Mouse (Mus musculus) midbrain, embryonic 12.5 days (tissue): ENCODE results near the gene Clca4a. TPM values are rescaled to one million over a fixed set of nuclear protein-coding genes. Genes with fewer than 3 reads are reported as not detected.

ENCODE experiments used
- ATAC-seq: fragments of 200-750 bp; cut with Nextera tagmentation; 2 replicates; pipeline ENCODE4 v1.8.0; 2017; ENCODE audit warnings: low read depth, moderate TSS enrichment, moderate library complexity; ENCODE audit not compliant: low FRiP score
- H3K27ac ChIP-seq: fragments of 300-500 bp; sonication (generic); replicated peaks from 2 replicates; pipeline ENCODE4 v1.5.1; 2016; ENCODE audit warnings: mild to moderate bottlenecking
- H3K27me3 ChIP-seq: fragments of 300-500 bp; sonication (generic); 2 replicates; pipeline ENCODE4 v1.6.1; 2016; ENCODE audit warnings: mild to moderate bottlenecking
- H3K36me3 ChIP-seq: fragments of 300-500 bp; sonication (generic); 2 replicates; pipeline ENCODE4 v1.6.1; 2016
- H3K4me1 ChIP-seq: fragments of 300-500 bp; sonication (generic); 2 replicates; pipeline ENCODE4 v1.6.1; 2016
- H3K4me2 ChIP-seq: fragments of 300-500 bp; sonication (generic); replicated peaks from 2 replicates; pipeline ENCODE4 v1.6.1; 2016; ENCODE audit warnings: mild to moderate bottlenecking, moderate library complexity
- H3K4me3 ChIP-seq: fragments of 300-500 bp; sonication (generic); 2 replicates; pipeline ENCODE4 v1.5.1; 2016; ENCODE audit warnings: mild to moderate bottlenecking
- H3K9ac ChIP-seq: fragments of 300-500 bp; sonication (generic); replicated peaks from 2 replicates; pipeline ENCODE4 v1.6.1; 2016; ENCODE audit warnings: mild to moderate bottlenecking, moderate library complexity
- H3K9me3 ChIP-seq: fragments of 300-500 bp; sonication (generic); 2 replicates; pipeline ENCODE4 v1.6.1; 2016; ENCODE audit warnings: mild to moderate bottlenecking
- WGBS: fragments of 180-500 bp; shearing (Covaris S2); methylation state at CpG from one replicate; pipeline ENCODE4 v1.1.7; 2016; 5-methylcytosine and 5-hydroxymethylcytosine counted together
- polyA plus RNA-seq: library from polyadenylated mRNA; unstranded; fragments of >200 nt; fragmentation: Nextera tagmentation; extraction: Ambion mirVana; gene quantifications from 2 replicates; pipeline ENCODE4 v1.2.1, GENCODE M21; 2016

Gene Clca4a
- polyA plus RNA-seq, result not detected in 2 replicates

DNA sequence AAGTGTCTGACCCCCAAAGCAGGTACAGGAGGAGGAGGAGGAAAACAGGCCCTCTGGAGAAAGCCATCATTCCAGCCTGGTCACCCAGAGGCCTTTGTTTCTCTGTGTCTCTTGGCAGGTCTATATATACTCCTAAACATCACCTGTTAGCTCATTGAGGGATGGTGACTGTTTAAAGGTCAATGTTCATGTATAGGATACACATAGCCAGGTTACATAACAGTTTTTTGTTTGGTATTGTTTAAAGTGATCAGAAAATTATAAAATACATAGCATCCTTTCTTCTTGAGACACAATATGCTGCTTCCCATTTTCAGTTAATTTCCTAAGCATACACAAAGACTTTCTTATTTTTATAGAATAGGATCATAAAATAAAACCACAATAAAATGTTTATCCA, at the start of gene Clca4a:
Clca4a (minus strand) TSS at position 101 of the 400 bp plus-strand sequence.
- no peaks in the 10 kb centered on the region for H3K27me3 ChIP-seq
- H3K4me2 ChIP-seq, result no peak within 1 kb of the TSS
- H3K9ac ChIP-seq, result no peak within 1 kb of the TSS
- H3K4me1 ChIP-seq, result no peaks in the 10 kb centered on the region
- no peaks in the 10 kb centered on the region for H3K36me3 ChIP-seq
- H3K27ac ChIP-seq, result no peak within 1 kb of the TSS
- H3K4me3 ChIP-seq, result no peak within 1 kb of the TSS
- H3K9me3 ChIP-seq, result no peaks in the 10 kb centered on the region
- ATAC-seq, result no peak

DNA sequence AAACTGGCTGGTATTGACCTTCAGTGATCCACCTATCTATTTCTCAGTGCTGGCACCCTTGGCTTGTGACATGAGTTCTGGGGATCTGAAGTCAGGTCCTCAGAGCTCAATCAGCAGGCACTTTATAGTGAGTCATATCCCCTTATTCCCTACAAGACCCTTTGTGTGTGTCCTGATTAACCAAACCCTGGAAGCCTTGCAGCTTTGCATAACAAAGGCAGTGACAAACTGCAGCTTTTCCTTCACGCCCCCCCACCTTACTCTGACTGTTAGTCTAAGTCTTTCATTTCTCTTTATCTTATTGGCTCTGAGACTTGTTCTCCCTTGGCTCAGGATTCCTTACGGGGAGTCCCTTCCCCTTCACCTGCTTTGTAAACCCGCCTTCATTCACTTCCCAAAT, 43.0 kb upstream of the Clca4a start:
- H3K36me3 ChIP-seq, result no peaks in the 10 kb centered on the region
- H3K27ac ChIP-seq, result no peak overlapping the region
- H3K4me1 ChIP-seq, result no peaks in the 10 kb centered on the region
- no peak for ATAC-seq
- H3K4me2 ChIP-seq, result no peak overlapping the region
- H3K27me3 ChIP-seq, result no peaks in the 10 kb centered on the region
- no peak overlapping the region for H3K4me3 ChIP-seq
- 46% methylated on average over 3 of the region's 3 CpGs for WGBS
- H3K9me3 ChIP-seq, result no peaks in the 10 kb centered on the region
- no peak overlapping the region for H3K9ac ChIP-seq

DNA sequence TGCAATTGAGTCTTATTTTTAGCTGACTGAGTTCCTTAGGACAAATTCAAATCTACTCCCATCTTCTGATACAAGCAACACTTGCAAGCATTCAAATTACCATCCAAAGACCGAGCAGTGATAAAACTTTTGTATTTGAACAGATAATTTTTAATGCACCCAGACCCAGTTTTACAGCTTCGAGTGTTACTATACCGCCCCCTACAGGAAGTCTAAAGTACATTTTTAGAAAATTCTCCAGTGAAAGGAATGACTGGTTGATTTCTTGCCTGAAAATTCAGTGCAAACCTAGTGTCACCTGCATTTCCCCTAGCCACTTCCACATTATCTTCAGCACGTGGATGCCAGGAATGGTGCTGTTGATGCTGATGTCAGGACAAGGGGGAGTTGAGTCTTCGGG, 29.6 kb upstream of the Clca4a start:
- Histone ChIP-seq H3K4me3 (no peak overlapping the region), H3K27me3 (no peaks in the 10 kb centered on the region), H3K36me3 (no peaks in the 10 kb centered on the region), H3K4me2 (no peak overlapping the region), H3K9ac (no peak overlapping the region), H3K4me1 (no peaks in the 10 kb centered on the region), H3K27ac (no peak overlapping the region), H3K9me3 (no peaks in the 10 kb centered on the region)
- WGBS, result 37% methylated on average over 5 of the region's 5 CpGs
- ATAC-seq, result no peak

DNA sequence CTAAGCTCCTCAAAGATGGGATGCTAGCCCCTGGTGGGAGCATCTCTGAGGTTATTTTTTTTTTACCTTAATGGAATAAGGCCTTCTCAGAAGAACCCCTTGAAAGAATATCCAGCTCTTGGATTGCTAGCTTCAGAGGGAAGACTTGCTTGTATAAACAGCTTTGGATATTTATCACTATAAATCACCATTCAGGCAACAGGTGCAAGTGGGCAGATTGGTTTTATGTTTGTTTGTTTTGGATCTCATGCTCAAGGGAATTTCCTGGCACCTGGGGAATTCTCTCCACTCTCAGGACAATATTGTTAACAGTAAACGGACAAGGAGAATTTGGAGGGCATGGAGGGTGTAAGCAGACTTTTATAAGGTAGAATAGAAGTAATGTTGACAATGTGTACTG, 26.1 kb upstream of the Clca4a start:
- WGBS, result 62% methylated on average over 1 of the region's 1 CpGs
- no peaks in the 10 kb centered on the region for H3K4me1 ChIP-seq

GRCm38 (mm10) chr3:144993055-144993454, 18.2 kb upstream of the Clca4a start:
- WGBS, result 89% methylated on average over 5 of the region's 5 CpGs
- Histone ChIP-seq H3K36me3 (no peaks in the 10 kb centered on the region), H3K27me3 (no peaks in the 10 kb centered on the region), H3K4me1 (no peaks in the 10 kb centered on the region), H3K27ac (no peak overlapping the region), H3K9ac (no peak overlapping the region), H3K9me3 (no peaks in the 10 kb centered on the region), H3K4me2 (no peak overlapping the region), H3K4me3 (no peak overlapping the region)
- no peak for ATAC-seq

More for the DNA sequence above, 26.1 kb upstream of the Clca4a start:
- Histone ChIP-seq H3K9me3 (no peaks in the 10 kb centered on the region), H3K4me2 (no peak overlapping the region), H3K27me3 (no peaks in the 10 kb centered on the region), H3K4me3 (no peak overlapping the region), H3K36me3 (no peaks in the 10 kb centered on the region), H3K9ac (no peak overlapping the region), H3K27ac (no peak overlapping the region)
- no peak for ATAC-seq

GRCm38 (mm10) chr3:144992618-144993017, 17.8 kb upstream of the Clca4a start:
- H3K4me1 ChIP-seq, result no peaks in the 10 kb centered on the region
- H3K27ac ChIP-seq, result no peak overlapping the region
- H3K9ac ChIP-seq, result no peak overlapping the region
- no peak for ATAC-seq
- no peaks in the 10 kb centered on the region for H3K9me3 ChIP-seq
- no peak overlapping the region for H3K4me3 ChIP-seq
- no peaks in the 10 kb centered on the region for H3K27me3 ChIP-seq
- H3K4me2 ChIP-seq, result no peak overlapping the region
- no peaks in the 10 kb centered on the region for H3K36me3 ChIP-seq

DNA sequence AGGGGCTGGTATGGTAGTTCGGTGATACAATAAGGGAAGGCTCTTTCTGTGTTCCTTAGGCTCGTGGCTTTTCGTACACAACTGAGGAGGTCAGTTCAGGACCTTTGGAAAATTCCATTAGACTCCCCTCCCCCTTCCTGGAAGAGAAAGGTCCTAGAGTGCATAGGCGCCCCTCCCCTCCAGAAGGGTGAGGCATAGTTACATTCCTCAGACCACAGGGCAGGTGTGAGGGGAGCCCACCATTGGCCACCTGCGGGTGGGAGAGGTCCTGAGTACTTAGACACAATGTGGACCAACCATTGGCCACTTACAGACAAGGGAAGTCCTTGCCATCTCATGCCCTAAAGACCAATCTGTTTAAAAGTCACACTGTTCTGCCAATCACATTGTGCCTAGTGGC, 11.0 kb upstream of the Clca4a start:
- Histone ChIP-seq H3K9me3 (no peaks in the 10 kb centered on the region), H3K9ac (no peak overlapping the region), H3K4me2 (no peak overlapping the region), H3K4me1 (no peaks in the 10 kb centered on the region), H3K36me3 (no peaks in the 10 kb centered on the region), H3K4me3 (no peak overlapping the region), H3K27ac (no peak overlapping the region), H3K27me3 (no peaks in the 10 kb centered on the region)
- 87% methylated on average over 5 of the region's 5 CpGs for WGBS
- ATAC-seq, result no peak

- no peak overlapping the region for H3K9ac ChIP-seq
- H3K4me3 ChIP-seq, result no peak overlapping the region
- no peaks in the 10 kb centered on the region for H3K27me3 ChIP-seq
- WGBS, result 93% methylated on average over 6 of the region's 6 CpGs
- H3K4me2 ChIP-seq, result no peak overlapping the region
- H3K9me3 ChIP-seq, result no peaks in the 10 kb centered on the region
- H3K36me3 ChIP-seq, result no peaks in the 10 kb centered on the region
- ATAC-seq, result no peak
- no peak overlapping the region for H3K27ac ChIP-seq
- H3K4me1 ChIP-seq, result no peaks in the 10 kb centered on the region
These were observed 5.7 kb upstream of the Clca4a start for GRCm38 (mm10) chr3:144980551-144980950.

- no peak for ATAC-seq
- Histone ChIP-seq H3K27me3 (no peaks in the 10 kb centered on the region), H3K4me1 (no peaks in the 10 kb centered on the region), H3K4me3 (no peak overlapping the region), H3K36me3 (no peaks in the 10 kb centered on the region), H3K27ac (no peak overlapping the region), H3K9ac (no peak overlapping the region), H3K4me2 (no peak overlapping the region), H3K9me3 (no peaks in the 10 kb centered on the region)
- 12% methylated on average over 4 of the region's 4 CpGs for WGBS
These were observed 2.8 kb upstream of the Clca4a start for GRCm38 (mm10) chr3:144977631-144978030.

DNA sequence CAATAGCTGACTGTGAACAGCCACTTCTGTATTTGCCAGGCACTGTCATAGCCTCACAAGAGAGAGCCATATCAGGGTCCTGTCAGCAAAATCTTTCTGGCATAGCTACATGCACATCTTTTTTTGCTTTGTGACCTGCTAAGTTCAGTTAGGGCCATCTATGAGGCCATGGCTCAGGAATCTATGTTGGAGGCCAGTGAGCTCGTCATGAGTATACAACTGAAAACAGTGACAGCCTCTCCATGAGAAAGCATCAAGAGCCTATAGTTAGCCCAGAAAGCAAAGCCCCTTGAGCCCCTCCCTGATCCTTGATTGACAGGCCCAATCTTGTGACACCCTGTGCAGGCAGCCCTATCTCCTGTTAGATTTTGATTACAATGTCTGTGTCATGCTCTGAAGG, 1.2 kb upstream of the Clca4a start:
- 42% methylated on average over 1 of the region's 1 CpGs for WGBS
- ATAC-seq, result no peak
- Histone ChIP-seq H3K4me1 (no peaks in the 10 kb centered on the region), H3K27ac (no peak overlapping the region), H3K9ac (no peak overlapping the region), H3K36me3 (no peaks in the 10 kb centered on the region), H3K27me3 (no peaks in the 10 kb centered on the region), H3K9me3 (no peaks in the 10 kb centered on the region), H3K4me3 (no peak overlapping the region), H3K4me2 (no peak overlapping the region)

GRCm38 (mm10) chr3:144971553-144972270, 3.1 kb downstream of the Clca4a start:
- no peaks in the 10 kb centered on the region for H3K9me3 ChIP-seq
- H3K27ac ChIP-seq, result no peak overlapping the region
- H3K36me3 ChIP-seq, result no peaks in the 10 kb centered on the region
- H3K4me2 ChIP-seq, result no peak overlapping the region
- no peak overlapping the region for H3K9ac ChIP-seq
- no peaks in the 10 kb centered on the region for H3K4me1 ChIP-seq
- H3K27me3 ChIP-seq, result no peaks in the 10 kb centered on the region
- 66% methylated on average over 9 of the region's 9 CpGs for WGBS
- no peak overlapping the region for H3K4me3 ChIP-seq
- no peak for ATAC-seq

DNA sequence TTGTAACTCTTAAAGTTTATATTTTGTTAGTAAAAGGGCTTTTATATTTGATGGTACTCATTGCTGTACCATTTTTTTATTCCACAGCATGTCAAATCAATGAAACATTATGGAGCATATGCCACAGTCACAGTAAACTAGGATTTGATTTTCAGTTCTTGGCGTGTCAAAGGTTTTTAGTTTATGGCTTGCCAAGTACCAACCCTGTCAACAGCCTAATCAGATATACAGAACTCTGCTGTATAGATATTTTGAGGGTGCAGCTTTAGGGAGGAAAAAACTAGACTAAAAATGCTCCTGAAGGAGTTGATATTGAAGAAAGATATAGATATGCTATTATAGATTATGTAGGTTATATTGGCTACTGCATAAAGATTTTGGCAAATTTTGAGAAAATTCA, 5.1 kb downstream of the Clca4a start:
- H3K36me3 ChIP-seq, result no peaks in the 10 kb centered on the region
- H3K9me3 ChIP-seq, result no peaks in the 10 kb centered on the region
- no peaks in the 10 kb centered on the region for H3K27me3 ChIP-seq
- ATAC-seq, result no peak
- WGBS, result 82% methylated on average over 1 of the region's 1 CpGs
- H3K4me2 ChIP-seq, result no peak overlapping the region
- H3K27ac ChIP-seq, result no peak overlapping the region
- no peak overlapping the region for H3K4me3 ChIP-seq
- no peak overlapping the region for H3K9ac ChIP-seq
- no peaks in the 10 kb centered on the region for H3K4me1 ChIP-seq

DNA sequence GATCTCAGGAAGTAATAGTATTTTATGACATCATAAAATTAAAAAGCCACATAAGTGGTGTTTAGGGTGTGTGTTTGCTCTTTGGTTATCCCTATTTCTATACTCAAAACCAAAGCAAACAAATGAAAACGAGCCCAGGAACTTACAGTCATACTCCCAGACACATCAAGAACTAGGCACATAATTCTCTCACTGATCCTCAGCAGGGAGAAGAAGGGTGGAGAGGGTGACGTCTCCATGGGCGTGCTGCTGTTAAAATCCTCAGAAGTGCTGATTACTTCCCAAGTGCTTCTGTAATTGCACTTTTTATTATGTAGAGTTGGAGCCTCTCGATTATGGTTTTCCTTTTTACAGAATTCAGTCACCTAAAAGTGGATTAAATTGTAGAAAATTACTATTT, 8.8 kb downstream of the Clca4a start:
- Histone ChIP-seq H3K4me3 (no peak overlapping the region), H3K9ac (no peak overlapping the region), H3K9me3 (no peaks in the 10 kb centered on the region), H3K27me3 (no peaks in the 10 kb centered on the region), H3K4me1 (no peaks in the 10 kb centered on the region), H3K27ac (no peak overlapping the region), H3K36me3 (no peaks in the 10 kb centered on the region), H3K4me2 (no peak overlapping the region)
- 63% methylated on average over 4 of the region's 4 CpGs for WGBS
- no peak for ATAC-seq
